Mouse (Mus musculus): ENCODE data around the gene Itpr1. TPM values are rescaled to one million over a fixed set of nuclear protein-coding genes. Genes with fewer than 3 reads are reported as not detected.

Gene Itpr1
- polyA plus RNA-seq, 1 experiment: 68.2 TPM

DNA sequence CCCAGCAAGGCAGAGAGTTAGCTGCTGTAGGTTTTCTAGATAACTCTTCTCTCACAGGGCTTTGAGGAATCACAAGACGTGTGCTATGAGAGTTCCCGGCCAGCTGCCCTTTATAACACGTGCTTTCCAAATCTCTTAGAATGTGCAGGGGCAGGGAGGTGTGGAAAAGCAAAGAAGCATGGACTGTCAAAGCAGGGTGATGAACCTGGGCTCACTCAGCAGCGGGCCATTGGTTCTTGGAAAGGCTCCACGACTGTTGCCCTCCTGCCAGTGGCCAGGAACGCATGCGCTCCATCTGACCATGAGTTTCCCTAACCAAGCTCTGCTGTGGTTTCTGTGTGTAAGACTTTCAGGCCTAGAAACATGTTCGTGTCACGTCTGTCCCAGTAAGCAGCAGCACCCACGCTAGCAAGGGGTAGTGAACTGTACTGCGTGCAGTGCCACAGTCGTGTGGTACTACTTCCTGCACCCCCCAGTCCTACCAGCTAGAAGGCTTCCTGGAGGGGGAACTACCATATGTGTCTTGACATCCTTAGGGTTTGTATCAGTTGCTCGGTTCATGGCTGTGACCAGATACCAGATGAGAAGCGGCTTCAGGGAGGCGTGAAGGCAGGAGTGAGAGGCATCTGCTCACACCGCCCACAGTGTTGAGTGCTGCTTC is 311.2 kb downstream of the Itpr1 start:
- peak; percentile 90 for DNase-seq
- Histone ChIP-seq H3K27me3 (replicated peaks; ENCODE audit: control insufficient read depth, insufficient read depth, low read length) (no peaks in the 10 kb centered on the region), H3K27ac (ENCODE audit: insufficient read depth, low read depth, low read length) (peak overlapping the region; percentile 65), H3K4me1 (ENCODE audit: control insufficient read depth, insufficient read depth, low read length) (peaks cover 20% of the 10 kb centered on the region), H3K4me3 (ENCODE audit: insufficient read depth, low read depth, low read length) (no peak overlapping the region), H3K36me3 (ENCODE audit: control insufficient read depth, insufficient read depth, low read length) (peaks cover 4% of the 10 kb centered on the region)
- WGBS: 53% methylated on average over 16 of the region's 16 CpGs
- no peak for TF ChIP-seq CTCF (conservative IDR thresholded peaks at IDR 0.05; ENCODE audit: insufficient read depth, insufficient read length, low read depth, low read length)
- TF ChIP-seq POLR2A (IDR thresholded peaks at IDR 0.05; ENCODE audit: low read depth, low read length): no peak

DNA sequence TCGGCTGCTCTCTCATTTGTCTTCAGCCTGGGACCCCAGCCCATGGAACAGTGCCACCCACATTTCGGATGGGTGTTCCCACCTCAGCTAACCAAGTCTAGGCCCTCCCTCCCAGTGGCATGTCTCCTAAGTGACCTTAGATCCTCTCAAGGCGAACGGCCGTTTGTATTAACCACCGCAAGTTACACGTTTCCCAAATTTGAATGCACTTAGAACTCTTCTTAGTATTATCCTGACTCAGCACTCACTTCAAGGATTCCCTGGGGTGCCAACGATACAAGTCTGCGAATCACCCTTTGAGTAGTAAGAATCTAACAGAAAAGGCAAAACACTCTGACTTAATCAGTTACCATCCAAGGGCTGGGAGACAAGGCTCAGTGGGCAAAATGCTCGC is 311.7 kb downstream of the Itpr1 start:
- Histone ChIP-seq H3K27ac (ENCODE audit: insufficient read depth, low read depth, low read length) (peak overlapping the region; percentile 75), H3K4me1 (ENCODE audit: control insufficient read depth, insufficient read depth, low read length) (peaks cover 20% of the 10 kb centered on the region), H3K4me3 (ENCODE audit: insufficient read depth, low read depth, low read length) (no peak overlapping the region), H3K27me3 (replicated peaks; ENCODE audit: control insufficient read depth, insufficient read depth, low read length) (no peaks in the 10 kb centered on the region), H3K36me3 (ENCODE audit: control insufficient read depth, insufficient read depth, low read length) (peaks cover 3% of the 10 kb centered on the region; the same call in 1 of the 2 replicates)
- TF ChIP-seq CTCF (conservative IDR thresholded peaks at IDR 0.05; ENCODE audit: insufficient read depth, insufficient read length, low read depth, low read length) (no peak), POLR2A (IDR thresholded peaks at IDR 0.05; ENCODE audit: low read depth, low read length) (no peak)
- 70% methylated on average over 10 of the region's 10 CpGs for WGBS
- DNase-seq: peak; percentile 89

GRCm38 (mm10) chr6:108527560-108527959 is 314.7 kb downstream of the Itpr1 start:
- WGBS: 59% methylated on average over 3 of the region's 3 CpGs
- Histone ChIP-seq H3K27me3 (replicated peaks; ENCODE audit: control insufficient read depth, insufficient read depth, low read length) (no peaks in the 10 kb centered on the region), H3K27ac (ENCODE audit: insufficient read depth, low read depth, low read length) (no peak overlapping the region), H3K4me1 (ENCODE audit: control insufficient read depth, insufficient read depth, low read length) (peaks cover 43% of the 10 kb centered on the region), H3K36me3 (ENCODE audit: control insufficient read depth, insufficient read depth, low read length) (peaks cover 1% of the 10 kb centered on the region; the same call in 1 of the 2 replicates), H3K4me3 (ENCODE audit: insufficient read depth, low read depth, low read length) (no peak overlapping the region)
- TF ChIP-seq CTCF (conservative IDR thresholded peaks at IDR 0.05; ENCODE audit: insufficient read depth, insufficient read length, low read depth, low read length) (no peak), POLR2A (IDR thresholded peaks at IDR 0.05; ENCODE audit: low read depth, low read length) (no peak)
- peak; percentile 30 for DNase-seq

DNA sequence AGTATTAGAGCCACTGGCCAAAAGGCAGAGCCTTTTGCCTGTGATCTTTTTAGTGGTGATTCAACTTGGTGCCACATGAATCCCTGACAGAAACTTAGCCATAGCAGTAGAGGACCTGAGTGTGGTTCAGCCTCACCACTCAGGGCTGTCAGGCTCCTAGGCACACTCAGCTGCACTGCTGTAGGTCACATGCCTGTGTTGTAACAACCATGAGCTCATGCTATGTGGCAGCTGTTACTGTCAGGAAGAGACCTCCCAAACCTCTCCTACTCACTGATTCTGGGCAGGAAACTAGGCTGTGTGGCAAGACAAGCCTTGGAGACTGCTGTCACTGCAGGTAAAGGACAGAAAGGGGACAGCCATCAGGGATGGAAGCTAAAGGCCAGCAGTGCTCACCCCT is 315.1 kb downstream of the Itpr1 start:
- H3K4me1 ChIP-seq (ENCODE audit: control insufficient read depth, insufficient read depth, low read length): peaks cover 43% of the 10 kb centered on the region
- no peaks in the 10 kb centered on the region for H3K27me3 ChIP-seq (replicated peaks; ENCODE audit: control insufficient read depth, insufficient read depth, low read length)
- peaks cover 1% of the 10 kb centered on the region; the same call in 1 of the 2 replicates for H3K36me3 ChIP-seq (ENCODE audit: control insufficient read depth, insufficient read depth, low read length)
- TF ChIP-seq CTCF (conservative IDR thresholded peaks at IDR 0.05; ENCODE audit: insufficient read depth, insufficient read length, low read depth, low read length) (no peak), POLR2A (IDR thresholded peaks at IDR 0.05; ENCODE audit: low read depth, low read length) (no peak)
- no peak for DNase-seq
- H3K27ac ChIP-seq (ENCODE audit: insufficient read depth, low read depth, low read length): no peak overlapping the region
- no peak overlapping the region for H3K4me3 ChIP-seq (ENCODE audit: insufficient read depth, low read depth, low read length)

DNA sequence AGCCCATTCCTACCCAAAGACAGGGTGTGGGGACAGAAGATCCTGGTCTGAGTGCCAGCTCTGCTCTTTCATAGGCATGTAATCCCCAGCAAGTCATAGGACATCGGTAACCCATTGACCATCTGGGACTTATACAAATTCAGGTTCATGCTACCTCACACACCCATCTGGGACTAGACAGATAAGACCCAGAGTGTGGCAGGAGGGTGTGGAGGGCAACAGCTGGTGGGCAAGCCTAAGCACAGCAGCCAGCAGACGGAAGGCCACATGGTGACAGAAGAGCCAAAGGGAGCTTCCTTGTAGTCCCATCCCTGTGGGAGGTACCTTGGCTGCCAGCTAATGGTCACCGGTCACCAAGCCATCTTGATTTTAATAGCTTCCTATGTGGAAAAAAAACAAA is 316.3 kb downstream of the Itpr1 start:
- no peaks in the 10 kb centered on the region; the same call in 1 of the 2 replicates for H3K36me3 ChIP-seq (ENCODE audit: control insufficient read depth, insufficient read depth, low read length)
- no peak overlapping the region for H3K4me3 ChIP-seq (ENCODE audit: insufficient read depth, low read depth, low read length)
- WGBS: 85% methylated on average over 3 of the region's 3 CpGs
- no peaks in the 10 kb centered on the region for H3K27me3 ChIP-seq (replicated peaks; ENCODE audit: control insufficient read depth, insufficient read depth, low read length)
- no peak for TF ChIP-seq POLR2A (IDR thresholded peaks at IDR 0.05; ENCODE audit: low read depth, low read length)
- no peak for TF ChIP-seq CTCF (conservative IDR thresholded peaks at IDR 0.05; ENCODE audit: insufficient read depth, insufficient read length, low read depth, low read length)
- H3K4me1 ChIP-seq (ENCODE audit: control insufficient read depth, insufficient read depth, low read length): peaks cover 43% of the 10 kb centered on the region
- no peak overlapping the region for H3K27ac ChIP-seq (ENCODE audit: insufficient read depth, low read depth, low read length)
- DNase-seq: no peak

GRCm38 (mm10) chr6:108530781-108531323 is 318.0 kb downstream of the Itpr1 start:
- WGBS: 38% methylated on average over 6 of the region's 6 CpGs
- no peak for TF ChIP-seq CTCF (conservative IDR thresholded peaks at IDR 0.05; ENCODE audit: insufficient read depth, insufficient read length, low read depth, low read length)
- TF ChIP-seq POLR2A (IDR thresholded peaks at IDR 0.05; ENCODE audit: low read depth, low read length): no peak
- H3K4me3 ChIP-seq (ENCODE audit: insufficient read depth, low read depth, low read length): no peak overlapping the region
- peak; percentile 54 for DNase-seq
- no peaks in the 10 kb centered on the region for H3K36me3 ChIP-seq (ENCODE audit: control insufficient read depth, insufficient read depth, low read length)
- H3K4me1 ChIP-seq (ENCODE audit: control insufficient read depth, insufficient read depth, low read length): peaks cover 42% of the 10 kb centered on the region
- H3K27ac ChIP-seq (ENCODE audit: insufficient read depth, low read depth, low read length): no peak overlapping the region
- no peaks in the 10 kb centered on the region for H3K27me3 ChIP-seq (replicated peaks; ENCODE audit: control insufficient read depth, insufficient read depth, low read length)
